Mouse (Mus musculus): ENCODE measurements around the gene Rdh5. TPM values are rescaled to one million over a fixed set of nuclear protein-coding genes. Genes with fewer than 3 reads are reported as not detected.

The Rdh5 gene
- polyA plus RNA-seq, 1 experiment from 2014 or later = 12.7 TPM

DNA sequence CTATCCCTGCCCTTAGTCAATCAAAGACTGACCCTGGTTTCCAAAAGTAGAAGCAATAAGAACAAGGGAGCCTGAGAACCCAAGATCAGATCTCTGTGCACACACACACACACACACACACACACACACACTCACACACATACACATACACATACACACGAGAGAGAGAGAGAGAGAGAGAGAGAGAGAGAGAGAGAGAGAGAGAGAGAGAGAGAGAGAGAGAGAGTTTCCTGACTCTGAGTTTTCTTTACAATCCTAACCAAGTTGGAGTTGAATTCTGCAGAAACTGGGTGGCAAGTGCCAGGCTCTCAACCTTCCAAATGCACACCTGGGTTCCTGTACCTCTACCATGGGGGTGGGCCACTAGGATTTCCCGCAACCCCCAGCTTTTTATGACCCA, 32.8 kb downstream of the Rdh5 start:
- no peaks in the 10 kb centered on the region for H3K27me3 ChIP-seq
- H3K9ac ChIP-seq = peak overlapping the region; percentile 86
- no peak for ATAC-seq (ENCODE audit: insufficient number of reproducible peaks, insufficient read depth, low FRiP score, low TSS enrichment, low read depth)
- H3K27ac ChIP-seq = peak overlapping the region; percentile 93
- H3K36me3 ChIP-seq = peaks cover 29% of the 10 kb centered on the region
- peak overlapping the region; percentile 77 for H3K4me2 ChIP-seq
- WGBS = 13% methylated on average over 1 of the region's 2 CpGs
- peaks cover 36% of the 10 kb centered on the region for H3K4me1 ChIP-seq
- peak overlapping the region; percentile 80 for H3K4me3 ChIP-seq
- H3K9me3 ChIP-seq = no peaks in the 10 kb centered on the region

DNA sequence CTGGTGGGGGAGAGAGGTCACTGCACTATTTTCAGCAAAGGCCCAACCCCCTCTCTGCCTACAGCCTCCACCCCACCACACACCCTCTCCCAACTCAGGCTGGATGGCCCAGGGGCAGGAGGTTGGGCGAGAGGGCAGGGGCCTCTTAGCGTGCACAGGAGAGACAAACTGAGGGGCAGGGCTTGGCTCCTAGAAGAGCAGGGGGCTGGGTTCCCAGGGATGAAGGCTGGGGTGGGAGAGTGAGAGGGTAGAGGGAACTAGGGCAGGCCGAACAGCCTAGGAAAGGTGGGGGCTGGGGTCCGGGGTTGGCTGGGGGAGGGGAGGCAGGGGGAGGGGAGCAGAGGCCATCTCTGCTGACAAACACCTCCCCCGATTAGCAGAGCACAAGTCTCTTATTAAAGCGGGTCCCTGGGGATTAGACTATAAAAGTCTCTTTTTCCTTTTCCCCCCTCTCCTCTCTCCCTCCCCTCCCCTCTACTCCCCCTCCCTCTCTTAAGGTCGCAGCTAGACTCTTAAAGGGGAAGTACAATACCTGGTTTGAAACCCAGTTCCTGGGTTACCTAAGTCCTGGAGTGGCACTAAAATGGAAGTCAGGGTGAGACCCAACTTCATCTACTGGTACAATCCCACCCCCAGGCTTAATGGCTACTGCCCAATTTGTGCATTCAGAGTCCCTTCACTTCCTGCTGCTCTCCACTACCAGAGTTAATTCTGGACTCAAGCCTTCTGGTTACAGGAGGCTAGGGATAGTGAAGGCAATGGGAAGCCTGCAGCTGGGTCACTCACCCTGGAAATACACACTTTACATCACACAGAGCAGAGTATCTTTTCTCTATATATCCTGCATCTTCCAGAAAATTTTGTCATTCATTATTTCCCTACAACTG, 33.5 kb downstream of the Rdh5 start:
- Histone ChIP-seq H3K27ac (peak overlapping the region; percentile 84), H3K27me3 (no peaks in the 10 kb centered on the region), H3K9me3 (no peaks in the 10 kb centered on the region), H3K4me3 (peak overlapping the region; percentile 80), H3K4me1 (peaks cover 36% of the 10 kb centered on the region), H3K4me2 (peak overlapping the region; percentile 77), H3K36me3 (peaks cover 34% of the 10 kb centered on the region), H3K9ac (peak overlapping the region; percentile 86)
- ATAC-seq (ENCODE audit: insufficient number of reproducible peaks, insufficient read depth, low FRiP score, low TSS enrichment, low read depth) = 0 out of 2 replicates have a peak, but pooled peaks have one; percentile 8
- 1% methylated on average over 7 of the region's 7 CpGs for WGBS

DNA sequence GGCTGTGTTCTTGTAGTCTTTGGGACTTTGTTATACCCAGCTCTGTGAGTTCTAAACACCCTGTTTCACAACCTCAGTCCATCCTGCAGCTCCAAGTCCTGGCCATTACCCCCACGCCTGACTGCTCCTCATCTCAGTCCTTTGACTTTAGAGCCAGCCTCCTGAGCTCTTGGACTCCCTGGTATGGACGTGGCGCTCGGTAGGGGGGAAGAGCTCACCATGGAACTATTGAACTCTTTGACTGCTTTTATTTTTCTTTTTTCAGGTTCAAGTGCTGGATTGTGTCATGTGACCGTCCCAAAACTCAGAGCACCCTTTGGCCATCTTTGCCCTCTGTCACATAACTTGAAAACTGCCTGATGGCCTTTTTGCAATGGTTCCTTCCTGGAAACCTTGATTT, 40.6 kb downstream of the Rdh5 start:
- ATAC-seq (ENCODE audit: insufficient number of reproducible peaks, insufficient read depth, low FRiP score, low TSS enrichment, low read depth) = no peak
- Histone ChIP-seq H3K9ac (no peak overlapping the region), H3K27ac (no peak overlapping the region), H3K36me3 (peaks cover 60% of the 10 kb centered on the region), H3K4me1 (peaks cover 3% of the 10 kb centered on the region; the same call in 1 of the 2 replicates), H3K27me3 (no peaks in the 10 kb centered on the region), H3K4me3 (no peak overlapping the region), H3K4me2 (no peak overlapping the region), H3K9me3 (no peaks in the 10 kb centered on the region)
- 89% methylated on average over 5 of the region's 5 CpGs for WGBS

DNA sequence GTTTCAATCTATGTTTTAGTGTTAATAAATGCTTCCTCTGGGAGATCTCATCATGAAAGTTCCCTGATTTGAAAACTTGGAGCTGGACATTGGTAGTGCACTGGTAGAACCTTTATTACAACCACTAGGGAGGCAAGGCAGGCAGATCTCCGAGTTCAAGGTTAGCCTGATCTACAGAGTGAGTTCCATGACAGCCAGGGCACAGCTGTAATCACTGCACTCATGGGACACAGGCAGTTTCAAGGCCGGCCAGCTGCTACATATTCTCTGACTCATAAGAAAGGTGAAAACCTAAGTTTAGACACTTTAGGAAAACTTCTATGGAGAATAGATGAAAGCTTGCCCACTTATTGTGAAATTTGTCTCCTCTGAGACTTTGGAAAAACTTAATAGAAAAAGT, 43.9 kb downstream of the Rdh5 start:
- H3K4me2 ChIP-seq = no peak overlapping the region
- H3K27ac ChIP-seq = no peak overlapping the region
- H3K4me3 ChIP-seq = no peak overlapping the region
- no peaks in the 10 kb centered on the region for H3K4me1 ChIP-seq
- H3K9ac ChIP-seq = no peak overlapping the region
- H3K9me3 ChIP-seq = no peaks in the 10 kb centered on the region
- WGBS = 79% methylated on average over 2 of the region's 2 CpGs
- no peaks in the 10 kb centered on the region for H3K27me3 ChIP-seq
- ATAC-seq (ENCODE audit: insufficient number of reproducible peaks, insufficient read depth, low FRiP score, low TSS enrichment, low read depth) = no peak
- peaks cover 59% of the 10 kb centered on the region for H3K36me3 ChIP-seq

DNA sequence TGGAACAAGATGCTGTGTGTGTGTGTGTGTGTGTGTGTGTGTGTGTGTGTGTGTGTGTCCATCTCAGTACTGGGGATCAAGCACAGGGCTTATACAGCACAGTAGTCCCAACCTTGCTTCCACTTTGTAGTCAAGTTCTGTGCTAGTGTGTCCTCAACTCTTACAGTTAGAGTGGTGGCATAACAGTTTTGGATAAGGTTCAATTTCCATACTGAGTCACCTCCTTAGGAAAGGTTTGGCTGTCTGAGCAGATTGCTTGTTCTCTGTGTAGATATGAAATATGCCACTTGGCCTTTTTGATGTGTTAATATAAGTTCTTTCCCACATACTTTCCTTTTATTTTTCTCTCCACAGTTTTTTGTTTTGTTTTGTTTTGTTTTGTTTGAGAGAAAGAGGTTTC, 44.4 kb downstream of the Rdh5 start:
- Histone ChIP-seq H3K27me3 (no peaks in the 10 kb centered on the region), H3K27ac (no peak overlapping the region), H3K9me3 (no peaks in the 10 kb centered on the region), H3K36me3 (peaks cover 64% of the 10 kb centered on the region), H3K9ac (no peak overlapping the region), H3K4me1 (no peaks in the 10 kb centered on the region), H3K4me3 (no peak overlapping the region), H3K4me2 (no peak overlapping the region)
- ATAC-seq (ENCODE audit: insufficient number of reproducible peaks, insufficient read depth, low FRiP score, low TSS enrichment, low read depth) = no peak

DNA sequence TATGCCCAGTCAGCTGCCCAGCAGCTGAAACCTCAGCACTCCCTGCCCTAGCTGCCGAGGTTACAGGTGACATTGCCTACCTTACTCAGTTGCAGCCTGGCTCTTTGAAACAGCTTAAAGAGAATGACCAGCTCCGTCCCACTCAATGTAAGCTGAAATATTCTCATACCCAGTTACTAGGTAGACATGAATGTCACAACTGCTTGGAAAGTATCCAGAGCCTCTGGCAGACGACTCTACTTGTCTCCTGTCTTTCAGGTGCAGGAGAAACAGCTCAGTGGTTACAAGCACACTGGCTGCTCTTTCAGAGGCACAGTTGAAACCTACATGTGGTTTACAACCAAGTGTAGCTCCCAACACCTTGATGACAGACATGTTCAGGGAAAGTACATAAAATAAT, 52.3 kb downstream of the Rdh5 start:
- no peaks in the 10 kb centered on the region for H3K9me3 ChIP-seq
- no peak overlapping the region for H3K27ac ChIP-seq
- H3K27me3 ChIP-seq = no peaks in the 10 kb centered on the region
- no peak overlapping the region for H3K4me2 ChIP-seq
- H3K9ac ChIP-seq = no peak overlapping the region
- WGBS = 86% methylated on average over 3 of the region's 3 CpGs
- peaks cover 70% of the 10 kb centered on the region for H3K36me3 ChIP-seq
- no peak overlapping the region for H3K4me3 ChIP-seq
- no peak for ATAC-seq (ENCODE audit: insufficient number of reproducible peaks, insufficient read depth, low FRiP score, low TSS enrichment, low read depth)
- no peaks in the 10 kb centered on the region for H3K4me1 ChIP-seq

DNA sequence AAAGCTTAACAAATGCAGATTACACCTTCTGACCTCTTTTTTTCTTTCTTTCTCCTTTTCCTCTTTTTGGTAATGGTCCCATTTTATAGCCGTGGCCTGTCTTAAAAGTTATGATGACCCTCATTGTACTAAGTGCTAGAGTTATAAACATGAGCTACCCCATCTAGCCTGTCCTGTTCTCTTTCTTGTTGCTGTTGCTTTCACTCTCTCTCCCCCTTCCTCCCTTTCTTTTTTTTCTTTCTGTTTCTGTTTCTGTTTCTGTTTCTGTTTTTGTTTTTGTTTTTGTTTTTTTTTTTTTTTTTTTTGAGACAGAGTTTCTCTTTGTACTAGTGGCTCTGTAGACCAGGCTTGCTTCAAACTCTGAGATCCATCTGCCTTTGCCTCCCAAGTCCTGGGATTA, 56.2 kb downstream of the Rdh5 start:
- H3K36me3 ChIP-seq = peaks cover 54% of the 10 kb centered on the region
- H3K4me2 ChIP-seq = no peak overlapping the region
- no peaks in the 10 kb centered on the region for H3K9me3 ChIP-seq
- H3K27me3 ChIP-seq = no peaks in the 10 kb centered on the region
- no peak overlapping the region for H3K27ac ChIP-seq
- no peak for ATAC-seq (ENCODE audit: insufficient number of reproducible peaks, insufficient read depth, low FRiP score, low TSS enrichment, low read depth)
- H3K4me3 ChIP-seq = no peak overlapping the region
- no peaks in the 10 kb centered on the region for H3K4me1 ChIP-seq
- no peak overlapping the region for H3K9ac ChIP-seq
- 90% methylated on average over 1 of the region's 1 CpGs for WGBS

DNA sequence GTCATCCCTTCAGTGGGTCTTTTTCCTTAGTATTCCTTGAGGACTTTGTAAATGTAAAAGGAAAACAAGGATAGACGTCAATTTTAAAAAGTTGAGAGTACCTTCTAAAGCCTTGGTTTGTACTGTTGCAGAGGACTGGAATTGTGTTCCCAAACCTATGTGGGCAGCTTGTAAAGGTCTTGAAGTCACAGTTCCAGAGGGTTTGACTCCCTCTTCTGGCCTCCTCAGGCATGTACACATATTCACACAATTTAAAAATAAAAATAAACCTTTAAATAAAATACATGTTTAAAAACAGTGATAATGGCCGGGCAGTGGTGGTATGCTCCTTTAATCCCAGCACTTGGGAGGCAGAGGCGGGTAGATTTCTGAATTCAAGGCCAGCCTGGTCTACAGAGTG, 56.6 kb downstream of the Rdh5 start:
- Histone ChIP-seq H3K36me3 (peaks cover 50% of the 10 kb centered on the region), H3K9ac (no peak overlapping the region), H3K9me3 (no peaks in the 10 kb centered on the region), H3K27ac (no peak overlapping the region), H3K27me3 (no peaks in the 10 kb centered on the region), H3K4me1 (no peaks in the 10 kb centered on the region), H3K4me3 (no peak overlapping the region), H3K4me2 (no peak overlapping the region)
- 89% methylated on average over 3 of the region's 3 CpGs for WGBS
- no peak for ATAC-seq (ENCODE audit: insufficient number of reproducible peaks, insufficient read depth, low FRiP score, low TSS enrichment, low read depth)

Other genes starting within 250 kb of the Rdh5 start
- gene Suox, start 248.8 kb downstream of the Rdh5 start, polyA plus RNA-seq (2015; fragmentation: Nextera tagmentation; extraction: Ambion mirVana) = 18.9 and 21.8 TPM in 2 replicates
- gene Rab5b, start 226.6 kb downstream of the Rdh5 start, polyA plus RNA-seq (2015; fragmentation: Nextera tagmentation; extraction: Ambion mirVana) = 82.6 and 84.1 TPM in 2 replicates
- gene Pmel, start 218.7 kb downstream of the Rdh5 start, polyA plus RNA-seq (2015; fragmentation: Nextera tagmentation; extraction: Ambion mirVana) = 8.2 and 8.3 TPM in 2 replicates
- gene Cdk2, start 217.9 kb downstream of the Rdh5 start, polyA plus RNA-seq (2015; fragmentation: Nextera tagmentation; extraction: Ambion mirVana) = 120 and 127 TPM in 2 replicates
- 16.3 and 16.8 TPM in 2 replicates for gene Dgka, start 178.0 kb downstream of the Rdh5 start, polyA plus RNA-seq (2015; fragmentation: Nextera tagmentation; extraction: Ambion mirVana)
- 43.2 and 47.9 TPM in 2 replicates for gene Pym1, start 175.0 kb downstream of the Rdh5 start, polyA plus RNA-seq (2015; fragmentation: Nextera tagmentation; extraction: Ambion mirVana)
- 0.80 and 1.0 TPM in 2 replicates for gene Mmp19, start 132.0 kb downstream of the Rdh5 start, polyA plus RNA-seq (2015; fragmentation: Nextera tagmentation; extraction: Ambion mirVana)
- 58.8 and 60.4 TPM in 2 replicates for gene Dnajc14, start 118.8 kb downstream of the Rdh5 start, polyA plus RNA-seq (2015; fragmentation: Nextera tagmentation; extraction: Ambion mirVana)
- gene Tmem198b, start 118.5 kb downstream of the Rdh5 start, polyA plus RNA-seq (2015; fragmentation: Nextera tagmentation; extraction: Ambion mirVana) = 25.5 and 26.0 TPM in 2 replicates
- gene Sarnp, start 105.6 kb downstream of the Rdh5 start, polyA plus RNA-seq (2015; fragmentation: Nextera tagmentation; extraction: Ambion mirVana) = 252 and 265 TPM in 2 replicates
- 35.2 and 41.2 TPM in 2 replicates for gene Ormdl2, start 101.2 kb downstream of the Rdh5 start, polyA plus RNA-seq (2015; fragmentation: Nextera tagmentation; extraction: Ambion mirVana)
- gene Gdf11, start 31.2 kb downstream of the Rdh5 start, polyA plus RNA-seq (2015; fragmentation: Nextera tagmentation; extraction: Ambion mirVana) = 7.0 and 8.3 TPM in 2 replicates
- 663 and 674 TPM in 2 replicates for gene Cd63, start 21.9 kb downstream of the Rdh5 start, polyA plus RNA-seq (2015; fragmentation: Nextera tagmentation; extraction: Ambion mirVana)
- gene Bloc1s1, start 1.1 kb upstream of the Rdh5 start, polyA plus RNA-seq (2015; fragmentation: Nextera tagmentation; extraction: Ambion mirVana) = 206 and 216 TPM in 2 replicates
- 1.2 and 2.0 TPM in 2 replicates for gene Itga7, start 10.9 kb upstream of the Rdh5 start, polyA plus RNA-seq (2015; fragmentation: Nextera tagmentation; extraction: Ambion mirVana)
- gene Mettl7b, start 38.1 kb upstream of the Rdh5 start, polyA plus RNA-seq (2015; fragmentation: Nextera tagmentation; extraction: Ambion mirVana) = 0.22 TPM in 1 of 2 replicates, not detected in the other
- not detected in 2 replicates for gene Olfr9, start 66.5 kb upstream of the Rdh5 start, polyA plus RNA-seq (2015; fragmentation: Nextera tagmentation; extraction: Ambion mirVana)
- gene Olfr763, start 87.9 kb upstream of the Rdh5 start, polyA plus RNA-seq (2015; fragmentation: Nextera tagmentation; extraction: Ambion mirVana) = not detected in 2 replicates
- gene Olfr764-ps1, start 117.0 kb upstream of the Rdh5 start, polyA plus RNA-seq (2015; fragmentation: Nextera tagmentation; extraction: Ambion mirVana) = not detected in 2 replicates
- gene Olfr765, start 127.1 kb upstream of the Rdh5 start, polyA plus RNA-seq (2015; fragmentation: Nextera tagmentation; extraction: Ambion mirVana) = not detected in 2 replicates
- gene Olfr766-ps1, start 146.1 kb upstream of the Rdh5 start, polyA plus RNA-seq (2015; fragmentation: Nextera tagmentation; extraction: Ambion mirVana) = not detected in 2 replicates
- not detected in 2 replicates for gene Olfr767, start 160.0 kb upstream of the Rdh5 start, polyA plus RNA-seq (2015; fragmentation: Nextera tagmentation; extraction: Ambion mirVana)
- not detected in 2 replicates for gene Olfr768, start 176.5 kb upstream of the Rdh5 start, polyA plus RNA-seq (2015; fragmentation: Nextera tagmentation; extraction: Ambion mirVana)
- not detected in 2 replicates for gene Olfr769, start 195.0 kb upstream of the Rdh5 start, polyA plus RNA-seq (2015; fragmentation: Nextera tagmentation; extraction: Ambion mirVana)
- gene Olfr770, start 216.1 kb upstream of the Rdh5 start, polyA plus RNA-seq (2015; fragmentation: Nextera tagmentation; extraction: Ambion mirVana) = not detected in 2 replicates
- gene Olfr771, start 241.9 kb upstream of the Rdh5 start, polyA plus RNA-seq (2015; fragmentation: Nextera tagmentation; extraction: Ambion mirVana) = not detected in 2 replicates